Mouse (Mus musculus): ENCODE data around the gene Gm45808.
"Not testable (repeated sequence)": the region's sequence is repeated elsewhere in the genome, so short reads cannot be mapped to it uniquely, and the experiment has no call there.

The Gm45808 gene

DNA sequence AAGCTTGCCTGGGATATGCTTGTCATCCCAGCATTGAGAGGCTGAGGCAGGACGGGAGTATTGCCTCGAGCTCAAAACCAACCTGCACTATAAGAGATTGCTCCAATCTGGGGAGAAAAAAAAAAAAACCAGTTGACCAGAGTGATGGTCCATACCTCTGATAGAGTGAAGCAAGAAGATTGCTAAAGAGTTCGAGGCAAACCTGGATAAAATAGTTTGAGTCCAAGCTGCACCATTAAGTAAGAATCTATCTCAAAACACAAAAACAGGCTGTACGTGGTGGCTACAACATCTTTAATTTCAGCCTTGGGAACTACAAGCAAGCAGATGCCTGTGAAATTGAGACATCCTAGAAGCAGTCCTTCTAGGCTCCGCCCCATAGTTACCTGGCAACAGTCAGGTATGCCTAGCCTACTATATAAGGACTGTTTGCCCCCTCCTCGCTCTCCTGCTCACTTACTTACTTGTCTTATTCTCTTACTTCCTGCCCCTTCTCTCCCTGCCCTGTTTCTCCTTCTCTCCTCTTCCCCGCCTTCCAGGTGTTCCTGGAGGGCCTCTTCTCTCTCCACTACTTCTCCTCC lies 19.4 kb downstream of the Gm45808 start:
- DNase-seq (ENCODE audit: low spot score), result no peak

DNA sequence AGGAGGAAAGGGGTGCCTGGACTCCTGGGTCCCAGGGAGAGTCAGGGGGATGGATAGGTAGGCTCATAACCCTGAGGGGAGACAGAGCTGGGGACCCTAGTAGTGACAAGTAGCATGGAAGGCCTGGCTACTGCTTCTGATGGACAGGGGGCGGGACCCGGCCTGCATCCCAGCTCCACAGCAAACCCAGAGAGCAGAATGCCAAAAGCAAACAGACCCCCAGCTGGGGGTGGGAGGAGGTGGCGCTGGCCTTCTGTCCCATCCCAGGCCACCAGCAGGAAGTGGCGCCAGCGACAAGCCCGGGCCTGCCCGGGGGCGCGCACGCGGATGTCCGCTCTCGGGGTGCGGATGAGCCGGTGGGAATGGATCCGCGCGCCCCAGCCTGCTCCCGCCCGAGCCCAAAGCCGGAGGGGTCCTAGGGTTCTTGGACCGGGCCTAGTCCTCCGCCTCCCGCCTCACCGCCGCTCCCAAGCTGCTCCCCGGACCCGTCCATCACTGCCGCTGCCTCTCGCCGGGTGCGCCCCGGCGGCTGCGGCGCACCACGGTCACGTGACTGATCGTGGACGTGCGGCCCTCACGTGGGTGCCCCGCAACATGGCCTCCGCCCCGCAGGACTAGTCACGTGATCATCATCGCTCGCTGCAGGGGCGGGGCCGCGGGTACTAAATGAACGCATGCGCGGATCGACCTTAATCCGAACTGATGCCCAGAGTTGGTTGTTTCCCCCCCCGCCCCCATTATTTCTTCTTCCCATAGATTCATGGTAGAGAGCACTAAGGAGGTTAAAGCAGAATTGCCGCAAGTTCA lies 20.1 kb downstream of the Gm45808 start, which contains the start of gene Bax:
Gene Bax, minus strand, starts transcription at position 616 of the 807 bp plus-strand sequence.
- DNase-seq (ENCODE audit: low spot score), result peak; percentile 97

DNA sequence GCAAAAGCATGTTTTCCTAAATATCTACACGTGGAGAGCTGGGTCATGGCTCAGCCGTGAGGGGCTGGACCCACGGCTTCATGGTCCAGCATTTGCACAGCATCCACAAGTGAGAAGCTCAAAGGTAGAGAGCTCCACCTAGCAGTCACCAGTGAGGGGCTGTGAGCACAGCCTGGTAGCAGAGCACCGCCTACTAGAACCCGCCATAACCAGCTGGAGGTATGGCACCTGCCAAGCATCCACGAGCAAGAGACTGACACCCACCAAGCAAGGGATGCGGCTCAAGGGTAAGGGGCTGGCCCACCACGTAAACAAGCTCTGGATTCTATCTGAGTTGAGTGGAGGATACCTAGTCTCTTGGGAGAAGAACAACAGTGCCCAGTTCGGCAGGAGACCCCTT lies 21.1 kb downstream of the Gm45808 start:
- DNase-seq (ENCODE audit: low spot score), result no peak

DNA sequence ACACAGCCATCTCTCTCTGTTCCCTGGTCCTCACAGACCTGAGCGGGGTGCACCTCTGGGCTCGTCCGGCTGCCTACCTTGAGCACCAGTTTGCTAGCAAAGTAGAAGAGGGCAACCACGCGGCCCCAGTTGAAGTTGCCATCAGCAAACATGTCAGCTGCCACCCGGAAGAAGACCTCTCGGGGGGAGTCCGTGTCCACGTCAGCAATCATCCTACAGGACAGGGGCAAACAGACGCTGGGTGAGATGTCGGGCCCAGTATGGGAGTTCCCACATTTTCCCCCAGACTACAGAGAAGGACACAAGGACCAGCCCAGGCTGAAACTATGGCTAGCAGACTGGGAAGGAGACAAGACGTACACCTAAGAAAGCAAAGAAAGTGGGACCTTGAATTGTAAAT lies 21.5 kb downstream of the Gm45808 start:
- DNase-seq (ENCODE audit: low spot score), result no peak

DNA sequence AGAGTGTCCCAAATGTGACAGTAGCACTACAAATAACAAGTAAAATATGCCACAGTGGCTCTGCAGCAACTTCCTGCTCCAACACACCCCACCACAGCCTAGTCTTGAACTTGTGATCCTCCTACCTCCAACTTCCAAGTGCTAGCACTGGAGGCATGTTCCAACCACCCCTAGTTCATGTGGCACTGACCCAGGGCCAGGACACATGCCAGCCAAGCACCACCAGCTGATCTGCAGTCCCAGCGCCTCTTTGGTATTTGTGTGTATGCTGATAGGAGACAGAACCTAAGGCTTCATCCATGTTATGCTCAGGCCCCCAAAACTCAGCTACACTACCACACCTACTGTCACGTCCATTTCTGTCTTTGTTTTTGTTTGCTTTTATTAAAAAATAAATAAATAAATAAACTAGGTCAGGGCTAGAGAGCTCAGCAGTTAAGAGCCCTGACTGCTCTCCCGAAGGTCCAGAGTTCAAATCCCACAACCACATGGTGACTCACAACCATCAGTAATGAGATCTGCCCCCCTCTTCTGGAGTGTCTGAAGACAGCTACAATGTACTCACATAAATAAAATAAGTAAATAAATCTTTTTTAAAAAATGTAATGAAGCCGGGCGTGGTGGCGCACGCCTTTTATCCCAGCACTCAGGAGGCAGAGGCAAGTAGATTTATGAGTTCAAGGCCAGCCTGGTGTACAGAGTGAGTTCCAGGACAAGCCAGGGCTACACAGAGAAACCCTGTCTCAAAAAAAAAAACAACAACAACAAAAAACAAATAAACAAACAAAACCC lies 22.4 kb downstream of the Gm45808 start:
- no peak for DNase-seq (ENCODE audit: low spot score)

- not testable (repeated sequence) for DNase-seq (ENCODE audit: low spot score)
Observed at GRCm38 (mm10) chr7:45462868-45463267, 23.7 kb downstream of the Gm45808 start.

DNA sequence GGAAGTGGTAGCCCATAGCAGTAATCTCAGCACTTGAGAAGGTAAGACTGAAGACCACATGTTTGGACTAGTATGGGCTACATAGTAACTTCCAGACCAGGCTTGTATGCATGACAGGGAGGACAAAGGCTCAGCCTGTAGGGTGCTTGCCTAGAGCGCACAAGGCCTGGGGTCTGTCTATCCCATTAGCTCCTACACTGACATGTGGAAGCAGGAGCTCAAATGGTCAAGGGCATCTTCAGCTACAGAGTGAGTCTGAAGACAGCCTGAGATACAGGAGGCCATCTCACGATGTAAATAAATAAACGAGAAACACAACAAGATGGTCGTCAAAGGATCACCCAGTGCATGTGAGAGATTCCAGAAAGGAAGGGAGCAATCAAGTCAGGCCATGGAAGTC lies 24.3 kb downstream of the Gm45808 start:
- no peak for DNase-seq (ENCODE audit: low spot score)

DNA sequence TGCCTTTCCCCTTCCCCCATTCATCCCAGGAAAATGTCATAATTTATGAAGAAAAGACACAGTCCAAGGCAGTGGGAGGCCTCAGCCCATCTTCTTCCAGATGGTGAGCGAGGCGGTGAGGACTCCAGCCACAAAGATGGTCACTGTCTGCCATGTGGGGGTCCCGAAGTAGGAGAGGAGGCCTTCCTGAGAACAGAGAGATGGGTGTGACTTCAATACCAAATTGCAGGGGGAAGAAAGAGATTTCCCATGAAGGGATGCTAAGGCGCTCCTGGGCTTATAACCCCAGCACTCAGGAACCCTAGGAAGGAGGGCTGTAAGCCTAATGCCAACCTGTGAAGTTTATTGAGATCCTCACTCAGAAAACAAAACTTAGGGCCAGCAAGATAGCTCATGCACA lies 24.8 kb downstream of the Gm45808 start:
- no peak for DNase-seq (ENCODE audit: low spot score)

GRCm38 (mm10) chr7:45461326-45461725 lies 25.3 kb downstream of the Gm45808 start:
- no peak for DNase-seq (ENCODE audit: low spot score)

GRCm38 (mm10) chr7:45460860-45461314 lies 25.7 kb downstream of the Gm45808 start:
- DNase-seq (ENCODE audit: low spot score), result peak; percentile 56

- DNase-seq (ENCODE audit: low spot score), result no peak
Observed at GRCm38 (mm10) chr7:45460377-45460776, 26.2 kb downstream of the Gm45808 start.

DNA sequence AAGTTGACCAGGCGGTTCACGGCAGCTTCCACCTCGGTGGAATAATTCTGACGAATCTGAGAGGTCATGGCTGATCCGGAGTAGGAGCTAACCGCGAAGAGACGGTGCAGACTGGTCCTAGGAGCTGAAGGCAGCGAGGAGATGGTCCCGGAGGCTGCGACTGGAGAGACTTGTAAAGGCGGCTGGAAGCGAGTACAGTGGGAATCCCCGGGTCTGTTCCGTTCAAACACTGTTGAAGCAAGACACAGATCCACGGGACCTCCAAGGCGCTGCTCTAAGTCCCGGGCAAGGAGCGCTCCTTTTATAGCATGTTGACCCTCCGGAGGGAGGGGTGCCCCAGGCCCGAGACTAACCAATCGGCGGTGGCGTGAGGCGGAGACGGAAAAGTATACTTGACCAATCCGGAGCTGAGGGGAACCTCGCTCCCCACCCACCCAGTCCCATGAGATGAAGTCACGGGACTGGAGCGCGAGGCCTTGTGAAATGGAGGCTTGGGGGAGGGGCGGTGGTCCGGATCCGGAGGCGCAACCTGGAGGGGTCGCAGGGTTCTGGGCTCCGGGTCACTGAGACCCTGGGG lies 27.0 kb downstream of the Gm45808 start, which contains the start of gene Ftl1:
Gene Ftl1, minus strand, starts transcription at position 321 of the 577 bp plus-strand sequence.
- DNase-seq (ENCODE audit: low spot score), result peak; percentile 98

GRCm38 (mm10) chr7:45458748-45459563 lies 27.7 kb downstream of the Gm45808 start:
- peak; percentile 82 for DNase-seq (ENCODE audit: low spot score)

GRCm38 (mm10) chr7:45457204-45458060 lies 29.2 kb downstream of the Gm45808 start:
- DNase-seq (ENCODE audit: low spot score), result peak; percentile 46

DNA sequence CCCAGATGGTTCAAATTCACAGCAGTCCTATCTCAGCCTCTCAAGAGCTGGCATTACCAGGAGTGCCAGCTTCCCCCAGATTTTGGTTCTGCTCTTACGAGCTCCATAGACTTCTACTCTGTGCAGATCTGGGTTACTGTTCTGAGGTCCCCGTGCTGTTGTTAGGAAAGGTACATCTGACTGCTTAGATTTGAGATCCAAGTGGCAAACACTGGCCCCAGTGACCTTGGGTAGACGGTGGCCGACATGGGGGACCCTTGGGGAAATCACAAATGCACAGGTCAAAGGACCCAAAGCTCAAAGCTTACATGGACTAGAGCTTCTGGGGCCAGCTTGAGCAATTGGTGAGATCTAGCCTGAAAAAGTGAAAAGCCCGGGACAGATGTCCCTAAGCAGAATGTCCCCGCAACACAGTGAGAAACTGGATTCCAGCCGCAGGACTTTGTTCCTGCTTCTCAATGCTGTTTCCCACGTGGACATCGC lies 29.8 kb downstream of the Gm45808 start:
- DNase-seq (ENCODE audit: low spot score), result no peak

DNA sequence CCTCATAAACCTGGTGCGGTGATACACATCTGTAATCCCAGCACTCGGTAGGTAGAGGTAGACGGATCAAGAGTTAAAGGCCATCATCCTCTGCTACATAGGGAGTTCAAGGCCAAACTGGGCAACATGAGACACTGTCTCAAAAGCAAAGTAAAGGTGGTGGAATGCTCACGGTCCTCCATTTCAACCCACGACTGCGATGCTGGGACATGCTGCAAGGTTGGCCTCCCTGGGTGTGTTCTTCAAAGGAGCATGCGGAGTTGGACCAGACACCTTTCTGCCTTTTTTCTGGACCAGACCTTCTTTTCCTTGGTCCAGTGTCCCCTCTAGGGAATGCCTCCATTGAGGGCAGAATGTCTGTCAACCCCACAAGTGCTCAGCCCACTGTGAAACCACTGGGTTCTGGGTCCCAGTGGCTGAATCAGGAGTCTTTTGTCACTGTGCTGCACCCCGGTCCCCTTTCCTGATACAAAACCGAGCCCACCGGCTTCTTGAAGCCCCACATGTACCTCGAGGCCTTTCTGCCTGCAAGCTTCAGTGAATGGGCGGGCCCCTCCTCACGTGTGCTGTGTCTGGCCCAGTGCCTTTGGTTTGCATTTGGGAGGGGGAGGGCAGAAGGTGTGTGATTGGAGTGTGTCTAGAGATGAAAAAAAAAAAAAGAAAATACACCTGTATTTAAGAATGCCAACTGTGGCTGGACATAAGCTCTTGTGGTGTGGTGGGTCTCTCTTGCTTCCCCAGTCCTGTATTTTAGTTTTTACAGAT lies 30.5 kb downstream of the Gm45808 start:
- no peak for DNase-seq (ENCODE audit: low spot score)

- DNase-seq (ENCODE audit: low spot score), result no peak
Observed at GRCm38 (mm10) chr7:45454971-45455370, 31.6 kb downstream of the Gm45808 start.

GRCm38 (mm10) chr7:45451344-45451982 lies 35.1 kb downstream of the Gm45808 start:
- peak; percentile 91 for DNase-seq (ENCODE audit: low spot score)

GRCm38 (mm10) chr7:45449974-45450373 lies 36.6 kb downstream of the Gm45808 start:
- no peak for DNase-seq (ENCODE audit: low spot score)
